Mouse (Mus musculus) natural killer cell, adult 2 months (primary cell): Measurements from ENCODE around the gene Unc5c.

Source experiments
- DNase-seq, 2 experiments: peaks; one replicate each; pipeline ENCODE4 v3.0.0; 2022; ENCODE audit warnings: low spot score in 2 of 2

Unc5c gene

DNA sequence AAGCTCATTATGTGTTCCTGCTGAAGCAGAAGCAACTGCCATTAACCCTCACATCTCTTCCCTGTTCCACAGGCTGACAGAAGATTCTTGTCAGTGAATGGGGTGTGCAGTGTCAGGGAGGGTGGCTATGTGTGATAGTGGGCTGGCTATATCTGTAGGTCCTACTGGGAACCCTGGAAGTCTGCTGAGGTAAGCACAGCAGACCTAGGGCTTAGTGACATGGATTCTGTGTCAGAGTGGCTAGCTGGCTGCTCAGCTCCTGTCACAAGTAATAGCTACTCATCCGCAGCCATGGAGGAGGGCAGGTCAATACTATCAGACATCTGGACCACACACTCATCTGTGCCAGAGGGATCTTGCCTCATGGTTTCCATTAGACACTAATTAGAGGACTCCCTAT, 349.8 kb downstream of the Unc5c start:
- DNase-seq = no peak

GRCm38 (mm10) chr3:141818615-141819312, 353.7 kb downstream of the Unc5c start:
- no peak for DNase-seq

DNA sequence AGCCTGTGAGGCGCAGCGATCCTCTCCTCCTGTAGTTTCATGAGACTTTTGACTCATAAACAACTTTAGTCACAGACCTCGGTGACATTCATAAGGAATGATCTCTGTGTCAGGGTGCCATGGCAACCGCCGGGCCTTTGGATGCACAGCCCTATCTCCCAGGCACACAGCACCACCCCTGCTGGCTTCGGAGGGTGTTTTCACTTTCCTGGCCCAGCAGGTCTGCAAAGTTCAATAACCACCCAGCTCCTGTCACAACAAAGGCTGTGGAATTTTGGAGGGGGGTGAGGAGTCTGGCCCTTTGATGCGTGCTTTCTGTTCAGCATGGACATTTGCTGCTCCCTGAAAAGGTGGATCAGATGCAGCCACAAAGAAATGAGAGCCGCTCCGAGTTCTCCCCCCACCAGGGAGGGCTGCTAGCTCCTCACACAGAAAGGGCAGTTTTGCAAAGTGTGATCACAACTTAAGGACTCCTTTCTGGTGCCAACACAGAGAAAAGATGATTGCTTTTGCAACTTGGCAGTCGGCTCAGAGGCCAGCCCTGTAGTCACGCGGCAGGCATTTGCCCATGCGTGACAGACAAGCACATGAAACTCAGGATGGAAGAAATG, 354.4 kb downstream of the Unc5c start:
- no peak for DNase-seq

DNA sequence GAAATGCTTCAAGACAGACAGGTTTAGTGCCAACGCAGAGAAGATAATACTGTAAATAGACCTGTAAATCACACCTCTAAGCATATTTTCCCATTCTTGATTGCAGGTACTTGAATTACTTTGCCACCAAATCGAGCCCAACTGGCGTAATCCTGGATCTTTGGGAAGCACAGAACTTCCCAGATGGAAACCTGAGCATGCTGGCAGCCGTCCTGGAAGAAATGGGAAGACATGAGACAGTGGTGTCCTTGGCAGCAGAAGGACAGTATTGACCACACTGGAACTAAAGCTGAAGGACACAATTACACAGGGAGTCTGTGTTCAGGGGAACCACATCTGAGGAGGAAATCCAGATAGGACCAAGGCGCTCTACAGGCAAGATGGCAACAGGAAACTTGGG, 363.3 kb downstream of the Unc5c start:
- no peak for DNase-seq

DNA sequence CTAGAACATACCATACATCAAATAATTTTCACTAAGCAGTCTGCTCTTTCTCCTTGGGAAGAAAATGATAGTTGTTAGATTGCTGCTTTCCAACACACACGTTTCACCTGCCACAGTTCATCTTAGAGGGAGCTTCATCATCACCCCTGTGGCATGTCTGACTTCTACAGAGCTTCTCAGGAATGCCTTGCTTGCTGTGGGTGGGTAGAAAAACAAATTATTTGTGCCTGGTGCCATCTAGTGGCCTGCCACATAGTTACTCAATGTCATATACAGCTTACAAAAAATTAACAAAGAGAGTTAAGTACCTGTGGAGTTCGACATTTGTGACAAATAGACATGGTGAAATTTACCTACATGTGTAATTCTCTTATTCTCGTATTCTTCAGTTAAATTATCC, 366.1 kb downstream of the Unc5c start:
- DNase-seq = no peak

DNA sequence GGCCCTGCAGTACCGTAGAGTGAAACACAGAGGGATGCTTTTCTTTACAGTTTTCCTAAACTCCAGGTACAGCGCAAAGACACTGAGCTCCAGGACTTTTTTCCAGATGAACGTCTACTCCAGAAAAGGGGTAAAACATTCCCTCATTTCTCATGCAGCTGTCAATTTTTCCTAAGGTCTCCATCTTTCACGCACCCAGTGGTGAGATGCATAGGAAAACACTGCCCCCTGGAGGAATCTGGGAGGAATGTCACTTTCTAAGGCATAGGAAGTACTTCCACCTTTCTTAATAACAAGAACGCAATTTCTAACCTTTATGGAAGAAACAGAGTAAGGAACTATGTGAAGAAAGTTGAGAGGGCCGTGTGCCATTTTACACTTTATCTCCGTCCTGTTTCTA, 373.8 kb downstream of the Unc5c start:
- DNase-seq = no peak

DNA sequence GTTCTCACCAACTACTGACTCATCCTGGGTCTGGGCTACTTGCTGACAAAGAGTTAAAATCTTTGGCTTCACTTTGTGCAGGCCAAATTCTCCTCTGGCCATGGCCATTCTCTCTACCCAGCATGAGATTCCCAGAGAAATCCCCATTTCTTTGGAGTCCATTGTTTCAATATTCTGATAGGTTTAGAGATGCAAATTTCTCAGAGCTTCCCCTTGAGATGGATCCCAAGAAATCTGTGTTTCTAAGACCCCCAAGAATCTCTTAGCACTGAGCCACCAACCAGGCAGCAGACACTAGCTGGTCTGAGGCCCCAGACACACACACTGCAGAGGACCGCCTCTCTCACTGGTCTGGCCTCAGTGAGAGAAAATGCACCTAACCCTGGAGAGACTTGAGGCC, 384.2 kb downstream of the Unc5c start:
- DNase-seq = no peak

DNA sequence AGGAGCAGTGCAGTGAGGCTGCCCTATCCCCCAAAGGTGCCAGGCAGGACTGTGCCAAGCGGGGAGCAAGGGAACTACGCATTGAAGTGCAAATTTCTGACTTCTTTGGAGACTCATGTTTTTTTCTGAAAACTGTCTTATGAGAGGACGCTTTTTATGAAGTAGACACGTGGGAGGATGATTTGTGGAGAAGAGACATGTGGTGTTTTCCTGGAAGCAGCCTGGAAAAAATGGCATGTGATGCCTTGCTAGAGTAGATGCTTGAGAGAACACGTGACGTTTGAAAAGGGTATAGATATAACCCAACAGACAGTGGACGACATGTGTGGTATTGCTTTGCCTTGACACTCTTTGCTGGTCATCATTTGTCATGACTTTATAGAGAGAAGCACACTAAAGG, 385.1 kb downstream of the Unc5c start:
- DNase-seq = no peak

GRCm38 (mm10) chr3:141854339-141854738, 389.3 kb downstream of the Unc5c start:
- DNase-seq = no peak

- no peak for DNase-seq
Observed at GRCm38 (mm10) chr3:141857123-141857522, 392.1 kb downstream of the Unc5c start.

DNA sequence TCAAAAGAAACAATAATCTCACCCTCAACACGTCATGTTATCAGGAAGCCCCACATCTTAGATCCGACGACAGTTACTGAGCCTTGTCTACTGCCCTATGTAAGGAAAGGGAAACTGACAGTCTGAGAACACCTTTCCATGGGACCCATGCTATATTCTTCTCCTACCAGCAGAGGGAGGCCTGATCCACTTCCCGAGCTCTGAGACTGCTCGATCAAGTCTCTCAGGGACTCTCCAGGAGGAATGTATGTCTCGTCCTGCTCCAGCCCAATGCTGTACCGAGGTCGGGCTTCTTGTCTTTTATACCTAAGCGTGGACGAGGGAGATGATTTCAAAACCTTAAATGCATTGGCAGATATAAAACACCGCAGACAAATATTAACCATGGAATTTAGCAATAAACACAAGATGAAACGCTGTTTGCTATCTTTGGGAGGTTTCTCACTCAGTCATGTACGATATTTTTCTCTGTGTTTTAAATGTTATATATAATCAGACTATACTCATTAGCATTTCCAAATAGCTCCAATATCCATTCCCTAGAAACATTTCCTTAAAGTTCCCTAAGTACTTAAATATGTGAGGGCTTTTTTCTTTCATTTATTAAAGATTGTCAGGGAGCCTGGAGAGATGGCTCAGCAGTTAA, 397.9 kb downstream of the Unc5c start:
- no peak for DNase-seq

DNA sequence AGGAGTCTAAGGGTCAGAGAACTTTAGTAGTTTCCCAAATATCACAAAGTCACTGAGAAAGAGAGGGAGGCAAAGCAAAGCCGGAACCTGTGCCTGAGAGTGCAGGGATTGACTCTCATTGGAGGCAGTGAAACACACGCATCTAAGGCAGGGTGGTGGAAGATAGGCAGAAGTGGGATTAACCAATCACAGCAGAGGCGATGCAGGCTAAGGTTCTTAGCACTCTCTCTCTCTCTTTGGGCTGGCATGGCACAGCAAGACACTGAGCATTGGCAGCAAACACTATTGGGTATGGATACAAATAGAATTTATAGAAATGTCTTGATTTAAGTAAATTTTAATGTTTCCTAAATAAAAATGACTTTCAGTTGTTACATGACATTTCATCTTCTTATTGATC, 406.8 kb downstream of the Unc5c start:
- no peak for DNase-seq

GRCm38 (mm10) chr3:141872337-141873042, 407.5 kb downstream of the Unc5c start:
- no peak for DNase-seq

GRCm38 (mm10) chr3:141882496-141882895, 417.5 kb downstream of the Unc5c start:
- no peak for DNase-seq

DNA sequence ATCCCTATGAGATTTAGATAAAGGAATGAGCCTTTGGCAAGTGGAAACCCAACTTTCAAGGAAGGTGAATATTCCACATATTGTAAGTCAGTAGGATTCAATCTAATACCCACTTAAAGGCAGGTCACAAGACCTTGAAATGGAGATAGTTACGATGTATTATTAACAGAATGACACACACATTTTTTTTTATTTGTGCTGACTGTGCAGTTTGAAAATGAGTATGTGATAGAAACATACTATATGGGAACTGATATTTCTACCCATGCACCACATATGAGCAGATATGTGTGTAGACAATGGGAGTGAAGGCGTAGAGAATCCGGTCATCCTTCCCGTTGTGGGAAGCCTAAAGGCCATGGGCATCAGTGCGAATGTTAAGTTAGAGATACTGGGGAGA, 419.2 kb downstream of the Unc5c start:
- no peak for DNase-seq
